11 mouse cellular contexts compared by ENCODE assay signal in genomic region chr6:134222248-134222929, GRCm38 (mm10).
DNase-seq lines count a peak whose midpoint lies in the region; ATAC-seq and TF ChIP-seq lines count a peak whose summit lies in the region.
"Had no signal": no experiment of that assay in that cellular context is flagged by ENCODE, and none has a peak within 500 bp of the region (broad histone marks: within the 10 kb centered on the region; RNA-seq: fewer than 3 reads in every experiment).

No protein-coding gene starts in this region.

- no peak for ATAC-seq in forebrain, embryonic 14.5 days
- ATAC-seq in forebrain, embryonic 16.5 days, result no peak
- peak; percentile 37; the same call in 1 of the 2 replicates for ATAC-seq in kidney, embryonic 14.5 days (ENCODE audit: low FRiP score, low TSS enrichment)
- no peak for ATAC-seq in monocyte, adult 5-6 weeks (replicated peaks; ENCODE audit: insufficient number of reproducible peaks, low FRiP score, low TSS enrichment, poor library complexity, severe bottlenecking)

- no peak overlapping the region for H3K27ac ChIP-seq in forebrain, embryonic 14.5 days (ENCODE audit: low read depth, low read length)
- no peak overlapping the region for H3K27ac ChIP-seq in forebrain, embryonic 16.5 days (ENCODE audit: low read length)
- H3K27ac ChIP-seq in testis, adult 2 months (ENCODE audit: control insufficient read depth, insufficient read depth, low read depth, low read length), result peak overlapping the region; percentile 59
- H3K27ac ChIP-seq in kidney, embryonic 14.5 days (ENCODE audit: low read depth, low read length), result no peak overlapping the region; the same call in 1 of the 2 replicates

- no peak for TF ChIP-seq CTCF in testis, adult 2 months (IDR thresholded peaks at IDR 0.05; ENCODE audit: control insufficient read depth, insufficient read depth, insufficient replicate concordance, low read depth, low read length)

- H3K4me1 ChIP-seq in forebrain, embryonic 14.5 days (ENCODE audit: control insufficient read depth, insufficient read depth, low read length), result peaks cover 22% of the 10 kb centered on the region
- H3K4me1 ChIP-seq in forebrain, embryonic 16.5 days (replicated peaks; ENCODE audit: control insufficient read depth, insufficient read depth, low read length), result peaks cover 24% of the 10 kb centered on the region
- H3K4me1 ChIP-seq in testis, adult 2 months (ENCODE audit: control insufficient read depth, insufficient read depth, low read length), result no peaks in the 10 kb centered on the region; the same call in 1 of the 2 replicates
- peaks cover 26% of the 10 kb centered on the region for H3K4me1 ChIP-seq in kidney, embryonic 14.5 days (ENCODE audit: control insufficient read depth, insufficient read depth, low read length)

- no peaks in the 10 kb centered on the region for H3K9me3 ChIP-seq in forebrain, embryonic 14.5 days (replicated peaks; ENCODE audit: control insufficient read depth, low read length)
- H3K9me3 ChIP-seq in forebrain, embryonic 16.5 days (ENCODE audit: control insufficient read depth, low read length), result no peaks in the 10 kb centered on the region
- no peaks in the 10 kb centered on the region for H3K9me3 ChIP-seq in kidney, embryonic 14.5 days (ENCODE audit: control insufficient read depth, low read length)

- no peaks in the 10 kb centered on the region for H3K36me3 ChIP-seq in forebrain, embryonic 14.5 days (ENCODE audit: control insufficient read depth, insufficient read depth, low read length)
- no peaks in the 10 kb centered on the region for H3K36me3 ChIP-seq in forebrain, embryonic 16.5 days (ENCODE audit: control insufficient read depth, insufficient read depth)
- no peaks in the 10 kb centered on the region for H3K36me3 ChIP-seq in testis, adult 2 months (ENCODE audit: control insufficient read depth, insufficient read depth, low read length)
- H3K36me3 ChIP-seq in kidney, embryonic 14.5 days (ENCODE audit: control insufficient read depth, insufficient read depth, low read length), result peaks cover 14% of the 10 kb centered on the region; the same call in 1 of the 2 replicates

- TF ChIP-seq POLR2A in testis, adult 2 months (IDR thresholded peaks at IDR 0.05; ENCODE audit: control insufficient read depth, low read depth, low read length), result no peak

- H3K27me3 ChIP-seq in forebrain, embryonic 14.5 days (replicated peaks; ENCODE audit: control insufficient read depth, insufficient read depth, low read length), result no peaks in the 10 kb centered on the region
- H3K27me3 ChIP-seq in forebrain, embryonic 16.5 days (replicated peaks; ENCODE audit: control insufficient read depth, insufficient read depth, low read length), result no peaks in the 10 kb centered on the region
- H3K27me3 ChIP-seq in testis, adult 2 months (ENCODE audit: control insufficient read depth, insufficient read depth, low read length), result no peaks in the 10 kb centered on the region
- H3K27me3 ChIP-seq in kidney, embryonic 14.5 days (ENCODE audit: control insufficient read depth, insufficient read depth, low read length), result no peaks in the 10 kb centered on the region

- DNase-seq in forebrain, embryonic 14.5 days (ENCODE audit: low spot score), result peak; percentile 16
- no peak for DNase-seq in testis, postnatal 10 days (ENCODE audit: low spot score)
- no peak for DNase-seq in thymus, postnatal 14 days
- no peak for DNase-seq in left cerebral cortex, adult 11 months (ENCODE audit: low spot score)
- DNase-seq: cerebellum, postnatal 25 days; left cerebral cortex, postnatal 4 days had no signal

- H3K4me2 ChIP-seq in forebrain, embryonic 14.5 days (ENCODE audit: low read length), result no peak overlapping the region
- no peak overlapping the region for H3K4me2 ChIP-seq in forebrain, embryonic 16.5 days (ENCODE audit: low read length)
- H3K4me2 ChIP-seq in kidney, embryonic 14.5 days (replicated peaks; ENCODE audit: low read depth, low read length), result no peak overlapping the region

- no peak overlapping the region for H3K4me3 ChIP-seq in forebrain, embryonic 14.5 days (ENCODE audit: low read depth, low read length)
- no peak overlapping the region for H3K4me3 ChIP-seq in forebrain, embryonic 16.5 days (replicated peaks; ENCODE audit: low read length)
- no peak overlapping the region for H3K4me3 ChIP-seq in testis, adult 2 months (ENCODE audit: control insufficient read depth, low read depth, low read length)
- no peak overlapping the region for H3K4me3 ChIP-seq in kidney, embryonic 14.5 days (ENCODE audit: low read length)
- H3K4me3 ChIP-seq: erythroblast, embryonic 14.5 days had no signal

- 17% methylated on average over 8 of the region's 8 CpGs for WGBS in forebrain, embryonic 14.5 days
- 15% methylated on average over 8 of the region's 8 CpGs for WGBS in forebrain, embryonic 16.5 days
- WGBS in kidney, embryonic 14.5 days, result 65% methylated on average over 8 of the region's 8 CpGs

- no peak overlapping the region for H3K9ac ChIP-seq in forebrain, embryonic 14.5 days (ENCODE audit: low read length)
- no peak overlapping the region for H3K9ac ChIP-seq in forebrain, embryonic 16.5 days (replicated peaks; ENCODE audit: low read depth, low read length)
- H3K9ac ChIP-seq in kidney, embryonic 14.5 days (ENCODE audit: low read depth, low read length), result no peak overlapping the region
